Mouse (Mus musculus) liver, adult 2 months (tissue): Measurements from ENCODE around the gene BC067074. TPM values are rescaled to one million over a fixed set of nuclear protein-coding genes. Genes with fewer than 3 reads are reported as not detected.
"Not testable (repeated sequence)": the region's sequence is repeated elsewhere in the genome, so short reads cannot be mapped to it uniquely, and the experiment has no call there.

ENCODE experiments used
- DNase-seq: peaks from one replicate; pipeline ENCODE4 v3.0.0-alpha.2; 2011; ENCODE audit warnings: low read depth, low spot score; ENCODE audit errors: extremely low read depth
- H3K27ac ChIP-seq: fragments of 200-500 bp; replicated peaks from 2 replicates; pipeline ENCODE4 v1.5.1; 2012; ENCODE audit warnings: low read depth, mild to moderate bottlenecking, control low read depth, inconsistent platforms, low read length; ENCODE audit not compliant: insufficient read depth
- H3K27me3 ChIP-seq: fragments of 200-500 bp; 2 replicates; pipeline ENCODE4 v1.6.1; 2012; ENCODE audit warnings: mild to moderate bottlenecking, moderate library complexity, low read length, inconsistent platforms; ENCODE audit not compliant: control insufficient read depth, insufficient read depth
- H3K36me3 ChIP-seq: fragments of 200-500 bp; 2 replicates; pipeline ENCODE4 v1.6.1; 2012; ENCODE audit warnings: low read length, inconsistent platforms; ENCODE audit not compliant: control insufficient read depth, insufficient read depth
- H3K4me1 ChIP-seq: fragments of 200-500 bp; 2 replicates; pipeline ENCODE4 v1.6.1; 2011; ENCODE audit warnings: low read length; ENCODE audit not compliant: control insufficient read depth, insufficient read depth
- H3K4me3 ChIP-seq: fragments of 200-500 bp; 2 replicates; pipeline ENCODE4 v1.5.1; 2011; ENCODE audit warnings: low read depth, mild to moderate bottlenecking, control low read depth, low read length, moderate library complexity; ENCODE audit not compliant: insufficient read depth
- H3K79me2 ChIP-seq: fragments of 200-500 bp; 2 replicates; pipeline ENCODE4 v1.6.1; 2012; ENCODE audit warnings: inconsistent platforms, mild to moderate bottlenecking, low read length, moderate library complexity; ENCODE audit not compliant: control insufficient read depth, insufficient read depth
- H3K9ac ChIP-seq: fragments of 200-500 bp; 2 replicates; pipeline ENCODE4 v1.6.1; 2012; ENCODE audit warnings: low read depth, mild to moderate bottlenecking, control low read depth, inconsistent platforms, low read length
- CTCF ChIP-seq: fragments of 200-500 bp; IDR thresholded peaks from 2 replicates; pipeline ENCODE4 v1.5.1; 2011; ENCODE audit warnings: low read depth, low read length, control low read depth
- POLR2A ChIP-seq: fragments of 200-500 bp; IDR thresholded peaks from 2 replicates; pipeline ENCODE4 v1.6.1; 2011; ENCODE audit warnings: low read length, control low read depth; ENCODE audit not compliant: insufficient read depth; ENCODE audit errors: extremely low read depth
- WGBS: fragments of 180-500 bp; shearing (Covaris S2); methylation state at CpG from one replicate; pipeline ENCODE4 v1.1.7; 2018; 5-methylcytosine and 5-hydroxymethylcytosine counted together
- polyA plus RNA-seq: library from polyadenylated mRNA; depleted of rRNA; stranded (reverse); fragments of >200 nt; gene quantifications from 2 replicates; pipeline ENCODE4 v1.2.3, GENCODE M21; 2012
- total RNA-seq: library from RNA; depleted of rRNA; stranded (reverse); fragments of >200 nt; gene quantifications from 2 replicates; pipeline ENCODE4 v1.2.3, GENCODE M21; 2014

The BC067074 gene
- total and polyA plus RNA-seq, 2 experiments: 0.09 TPM; not detected in 1

GRCm38 (mm10) chr13:113382201-113382600 lies 89.2 kb downstream of the BC067074 start:
- no peaks in the 10 kb centered on the region for H3K36me3 ChIP-seq
- H3K27me3 ChIP-seq: no peaks in the 10 kb centered on the region
- no peak for DNase-seq
- 86% methylated on average over 2 of the region's 2 CpGs for WGBS
- no peak overlapping the region for H3K9ac ChIP-seq
- H3K27ac ChIP-seq: no peak overlapping the region
- no peaks in the 10 kb centered on the region for H3K79me2 ChIP-seq
- no peaks in the 10 kb centered on the region for H3K4me1 ChIP-seq
- no peak for TF ChIP-seq CTCF
- TF ChIP-seq POLR2A: no peak
- no peak overlapping the region for H3K4me3 ChIP-seq

GRCm38 (mm10) chr13:113382770-113383169 lies 89.8 kb downstream of the BC067074 start:
- not testable (repeated sequence) for H3K27ac ChIP-seq, H3K36me3 ChIP-seq, H3K4me3 ChIP-seq, DNase-seq, H3K27me3 ChIP-seq, H3K9ac ChIP-seq, H3K4me1 ChIP-seq, H3K79me2 ChIP-seq

GRCm38 (mm10) chr13:113393386-113393785 lies 100.4 kb downstream of the BC067074 start:
- no peak overlapping the region for H3K4me3 ChIP-seq

DNA sequence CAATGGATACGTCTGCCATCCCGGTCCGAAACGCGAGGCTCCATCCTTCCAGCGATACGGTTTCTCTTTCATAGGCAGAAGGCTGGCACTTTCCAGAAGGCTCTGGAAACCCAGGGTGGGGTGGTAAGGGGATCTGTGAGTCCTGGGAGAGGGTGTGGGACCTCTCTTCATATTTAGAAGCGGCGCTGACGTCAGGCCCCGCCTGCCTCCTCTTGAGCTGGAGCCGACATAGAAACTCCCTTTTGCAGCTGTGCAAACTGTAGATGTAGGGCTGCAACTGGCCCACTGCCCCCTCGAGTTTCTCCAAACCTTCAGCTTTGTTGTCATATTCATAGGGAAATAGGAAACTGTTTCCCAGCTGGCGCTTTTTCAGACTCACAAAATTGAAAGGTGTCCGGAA lies 101.6 kb downstream of the BC067074 start:
- H3K4me3 ChIP-seq: no peak overlapping the region
- H3K27ac ChIP-seq: no peak overlapping the region
- H3K9ac ChIP-seq: no peak overlapping the region
- H3K79me2 ChIP-seq: no peaks in the 10 kb centered on the region
- no peak for DNase-seq
- no peaks in the 10 kb centered on the region for H3K27me3 ChIP-seq
- TF ChIP-seq POLR2A (no peak), CTCF (no peak)
- H3K36me3 ChIP-seq: no peaks in the 10 kb centered on the region
- no peaks in the 10 kb centered on the region for H3K4me1 ChIP-seq
- 83% methylated on average over 15 of the region's 15 CpGs for WGBS

More at GRCm38 (mm10) chr13:113393386-113393785, 100.4 kb downstream of the BC067074 start:
- H3K27ac ChIP-seq: no peak overlapping the region
- H3K27me3 ChIP-seq: no peaks in the 10 kb centered on the region
- no peak overlapping the region for H3K9ac ChIP-seq
- H3K79me2 ChIP-seq: no peaks in the 10 kb centered on the region
- DNase-seq: no peak
- 93% methylated on average over 6 of the region's 6 CpGs for WGBS
- no peaks in the 10 kb centered on the region for H3K36me3 ChIP-seq
- H3K4me1 ChIP-seq: no peaks in the 10 kb centered on the region
- TF ChIP-seq CTCF: no peak
- no peak for TF ChIP-seq POLR2A

DNA sequence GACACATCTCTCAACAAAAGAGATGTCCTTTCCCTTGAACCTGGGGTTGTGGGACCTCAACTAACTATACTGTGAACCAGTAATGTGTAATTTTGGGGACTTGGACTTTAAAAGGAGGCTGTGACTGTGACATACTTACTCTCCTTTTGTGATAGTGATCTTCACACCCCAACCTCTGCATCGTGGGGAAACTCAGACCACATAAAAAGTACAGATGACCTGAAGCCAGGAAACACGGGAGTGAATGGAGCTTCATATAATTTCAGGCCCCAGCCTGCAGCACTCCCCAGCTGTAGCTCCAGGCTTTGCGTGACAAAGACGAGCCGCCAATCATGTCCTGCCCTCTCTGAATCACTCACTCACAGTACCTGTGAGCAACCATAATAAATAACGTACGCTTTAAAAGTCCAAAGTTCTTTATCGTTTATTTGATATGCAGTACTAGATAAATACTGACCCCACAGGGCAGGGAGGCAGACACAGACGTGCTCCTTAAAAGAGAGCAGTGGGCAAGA lies 104.1 kb downstream of the BC067074 start:
- H3K4me3 ChIP-seq: no peak overlapping the region
- H3K36me3 ChIP-seq: no peaks in the 10 kb centered on the region
- H3K79me2 ChIP-seq: no peaks in the 10 kb centered on the region
- no peak overlapping the region for H3K27ac ChIP-seq
- no peak for DNase-seq
- 78% methylated on average over 9 of the region's 9 CpGs for WGBS
- no peaks in the 10 kb centered on the region for H3K4me1 ChIP-seq
- TF ChIP-seq POLR2A (no peak), CTCF (no peak)
- no peak overlapping the region for H3K9ac ChIP-seq
- no peaks in the 10 kb centered on the region for H3K27me3 ChIP-seq

DNA sequence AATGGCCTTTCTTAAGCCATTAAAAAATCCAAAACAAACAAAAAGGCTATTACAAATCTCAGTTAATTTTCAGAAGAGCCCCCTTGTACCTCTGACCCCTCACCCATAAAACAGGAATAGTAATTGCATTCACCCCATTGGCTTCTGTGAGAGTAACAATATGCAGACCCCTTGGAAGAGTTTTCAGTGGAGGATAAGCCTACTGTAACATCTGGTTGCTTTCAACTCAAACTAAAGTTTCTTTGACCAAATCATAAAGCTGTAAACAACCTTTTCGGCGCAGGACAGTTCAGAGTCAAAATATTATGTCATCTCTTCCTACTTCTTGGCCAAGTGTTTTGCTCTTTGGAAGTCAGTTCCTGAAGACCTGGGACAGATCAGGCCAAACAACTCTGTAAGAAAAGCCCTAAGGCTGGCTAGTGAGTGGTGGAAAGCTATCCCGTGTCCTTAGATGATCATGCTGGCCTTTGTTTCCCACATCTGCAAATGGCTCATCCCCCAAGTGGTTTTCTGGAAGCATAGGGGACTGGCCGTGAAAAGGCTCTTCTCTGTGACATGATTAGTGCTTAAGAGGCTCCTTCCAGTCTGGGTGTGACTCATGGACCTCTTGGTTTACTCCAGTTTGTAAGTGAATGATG lies 108.5 kb downstream of the BC067074 start:
- TF ChIP-seq CTCF (no peak), POLR2A (no peak)
- DNase-seq: no peak
- no peaks in the 10 kb centered on the region for H3K27me3 ChIP-seq
- H3K36me3 ChIP-seq: no peaks in the 10 kb centered on the region
- no peaks in the 10 kb centered on the region for H3K79me2 ChIP-seq
- no peak overlapping the region for H3K27ac ChIP-seq
- no peak overlapping the region for H3K4me3 ChIP-seq
- no peak overlapping the region for H3K9ac ChIP-seq
- H3K4me1 ChIP-seq: no peaks in the 10 kb centered on the region
- WGBS: 87% methylated on average over 4 of the region's 4 CpGs
